Mouse (Mus musculus): ENCODE measurements around the gene Cd55. TPM values are rescaled to one million over a fixed set of nuclear protein-coding genes. Genes with fewer than 3 reads are reported as not detected.
A peak's percentile ranks its signal among the peaks of the same experiment; 100 is the strongest.
"Not testable (repeated sequence)": the region's sequence is repeated elsewhere in the genome, so short reads cannot be mapped to it uniquely, and the experiment has no call there.

Cd55 gene
- total RNA-seq (2017) = 936 and 1,057 TPM in 2 replicates

DNA sequence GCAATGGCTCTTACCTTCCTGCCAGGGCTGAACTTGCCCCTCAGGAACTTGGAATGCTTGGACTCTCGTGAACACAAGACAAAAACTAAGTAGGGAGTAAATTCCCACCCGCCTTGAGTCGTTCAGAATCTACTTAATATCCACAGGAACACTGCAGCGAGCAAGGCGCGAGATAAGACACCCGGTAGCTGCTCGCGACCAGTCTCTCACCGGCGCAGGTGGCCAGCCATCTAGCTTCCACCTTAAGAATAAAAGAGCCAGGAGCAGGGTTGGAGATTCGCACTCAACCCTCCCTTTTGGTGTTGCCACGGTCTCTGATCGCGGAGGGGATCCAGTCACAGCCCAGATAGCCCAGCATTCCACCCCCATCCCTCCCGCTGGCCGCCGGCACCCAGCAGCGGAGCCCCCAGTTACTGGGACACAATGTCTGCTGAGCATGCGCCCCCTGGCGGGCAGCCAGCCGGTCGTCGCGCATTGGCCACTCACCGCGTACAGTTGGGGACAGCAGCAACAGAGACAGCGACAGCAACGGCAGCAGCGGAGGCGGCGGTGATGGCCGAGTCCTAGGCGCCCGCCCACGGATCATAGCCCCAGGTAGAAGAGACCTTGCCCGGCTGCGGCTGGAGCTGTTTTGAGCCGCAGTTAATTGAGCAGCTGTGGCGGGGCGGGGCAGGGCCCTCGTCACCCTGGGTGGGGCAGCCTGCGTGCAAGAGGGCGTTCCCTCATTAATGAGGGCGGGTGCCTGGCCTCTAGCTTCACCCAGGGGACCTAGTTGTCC is at the start of gene Cd55:
TSS of gene Cd55 (minus strand) at position 661 of the 778 bp plus-strand sequence.
- ATAC-seq (ENCODE audit: extremely low read depth, insufficient number of reproducible peaks, low FRiP score, poor library complexity, severe bottlenecking) = peak; percentile 89

DNA sequence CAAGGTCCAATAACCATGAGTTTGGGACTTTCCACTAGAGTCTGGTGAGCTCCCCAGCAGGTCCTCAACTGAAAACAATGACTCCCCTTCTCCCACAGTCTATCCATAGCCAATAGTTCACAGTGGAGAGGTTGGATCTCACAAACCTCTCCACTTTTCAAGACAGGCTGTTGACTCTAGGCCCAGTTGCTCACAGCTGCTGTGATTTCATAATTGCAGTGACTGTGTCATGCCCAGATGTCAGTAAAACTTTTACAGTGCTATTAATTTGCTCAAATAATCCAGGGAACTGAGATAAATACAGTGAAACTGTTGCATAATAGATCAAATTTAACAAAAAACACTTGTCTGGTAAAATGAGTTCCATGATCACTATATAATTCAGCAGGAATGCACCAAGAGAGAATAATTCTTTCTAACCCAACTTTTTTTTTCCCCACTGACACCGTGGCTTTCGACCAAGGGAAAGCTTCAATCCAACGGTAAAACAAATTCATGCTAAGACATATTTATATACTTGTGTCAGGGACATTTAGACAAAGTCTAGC is 49.4 kb upstream of the Cd55 start:
- ATAC-seq (ENCODE audit: extremely low read depth, insufficient number of reproducible peaks, low FRiP score, poor library complexity, severe bottlenecking) = no peak

- ATAC-seq (ENCODE audit: extremely low read depth, insufficient number of reproducible peaks, low FRiP score, poor library complexity, severe bottlenecking) = no peak
These were observed 46.4 kb upstream of the Cd55 start for GRCm38 (mm10) chr1:130508957-130509350.

- peak; percentile 46; the same call in 1 of the 2 replicates for ATAC-seq (ENCODE audit: extremely low read depth, insufficient number of reproducible peaks, low FRiP score, poor library complexity, severe bottlenecking)
These were observed 45.7 kb upstream of the Cd55 start for GRCm38 (mm10) chr1:130508030-130508956.

DNA sequence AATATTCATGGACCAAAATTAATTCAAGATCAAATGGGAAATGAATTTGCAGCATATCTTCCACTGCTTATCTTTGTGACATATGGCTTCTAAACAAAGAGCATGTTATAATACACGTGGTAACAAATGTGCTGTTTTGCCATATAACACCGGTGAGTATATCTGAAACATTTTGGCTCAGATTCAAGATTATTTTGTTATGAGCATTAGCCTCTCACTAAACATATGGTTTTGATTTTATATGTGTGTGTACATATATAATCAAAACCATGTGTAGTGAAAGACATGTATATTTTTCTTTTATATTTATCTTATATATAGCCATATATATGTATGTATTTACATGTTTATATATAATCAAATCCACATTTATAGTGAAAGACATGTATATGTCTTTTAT is 44.9 kb upstream of the Cd55 start:
- ATAC-seq (ENCODE audit: extremely low read depth, insufficient number of reproducible peaks, low FRiP score, poor library complexity, severe bottlenecking) = no peak

DNA sequence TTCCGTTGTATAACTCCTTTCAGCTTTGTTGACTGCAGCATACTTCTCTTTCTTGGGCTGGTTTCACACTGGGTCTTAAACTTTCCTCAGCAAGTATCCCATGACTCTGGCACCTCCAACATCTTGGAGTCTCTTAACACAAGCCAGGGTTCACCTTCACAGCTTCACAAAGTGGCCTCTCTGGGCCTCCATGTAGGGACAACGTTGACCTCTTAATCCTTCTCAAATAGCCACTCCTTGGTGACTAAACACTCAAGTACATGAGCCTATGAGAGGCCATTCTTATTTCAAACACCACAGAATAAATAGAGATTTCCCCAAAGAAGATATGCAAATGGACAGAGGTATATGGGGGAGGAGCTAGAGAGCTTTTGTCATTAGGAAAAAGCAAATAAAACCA is 37.4 kb upstream of the Cd55 start:
- ATAC-seq (ENCODE audit: extremely low read depth, insufficient number of reproducible peaks, low FRiP score, poor library complexity, severe bottlenecking) = no peak

GRCm38 (mm10) chr1:130498331-130498730 is 35.8 kb upstream of the Cd55 start:
- peak; percentile 56; the same call in 1 of the 2 replicates for ATAC-seq (ENCODE audit: extremely low read depth, insufficient number of reproducible peaks, low FRiP score, poor library complexity, severe bottlenecking)

DNA sequence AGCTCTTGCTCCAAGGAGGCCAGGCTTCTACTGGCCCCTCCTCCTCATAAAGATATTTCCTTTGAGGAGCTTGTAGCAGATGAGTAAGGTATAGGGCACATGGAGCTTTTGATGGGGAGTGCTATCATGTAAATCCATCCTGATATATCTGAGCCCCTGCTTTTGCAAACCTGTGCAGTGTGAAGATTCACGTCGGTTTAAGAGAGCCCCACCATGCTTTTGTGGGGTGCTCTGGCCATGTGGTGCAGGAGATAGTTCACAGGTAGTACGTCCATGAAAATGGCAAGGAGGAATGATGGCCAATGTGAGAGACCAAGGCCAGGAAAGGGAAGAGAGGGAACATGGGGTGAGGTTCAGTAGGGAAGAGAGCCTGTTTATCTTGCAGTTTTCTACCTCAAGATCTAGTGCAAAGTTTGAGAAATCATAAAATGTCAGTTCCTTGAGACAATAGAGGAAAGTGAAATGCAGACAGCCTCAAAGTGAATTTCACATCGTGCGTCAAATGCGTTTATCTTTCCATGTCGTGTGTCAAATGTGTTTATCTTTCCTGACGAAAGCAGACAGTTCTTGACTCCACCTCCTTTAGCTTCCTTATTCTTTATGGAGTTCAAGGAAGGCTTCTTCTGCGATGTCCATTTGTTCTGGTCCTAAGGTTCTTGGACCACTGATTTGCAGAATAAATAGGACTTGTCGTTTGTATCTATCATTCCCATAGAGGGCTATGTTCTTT is 24.4 kb upstream of the Cd55 start:
- no peak for ATAC-seq (ENCODE audit: extremely low read depth, insufficient number of reproducible peaks, low FRiP score, poor library complexity, severe bottlenecking)

DNA sequence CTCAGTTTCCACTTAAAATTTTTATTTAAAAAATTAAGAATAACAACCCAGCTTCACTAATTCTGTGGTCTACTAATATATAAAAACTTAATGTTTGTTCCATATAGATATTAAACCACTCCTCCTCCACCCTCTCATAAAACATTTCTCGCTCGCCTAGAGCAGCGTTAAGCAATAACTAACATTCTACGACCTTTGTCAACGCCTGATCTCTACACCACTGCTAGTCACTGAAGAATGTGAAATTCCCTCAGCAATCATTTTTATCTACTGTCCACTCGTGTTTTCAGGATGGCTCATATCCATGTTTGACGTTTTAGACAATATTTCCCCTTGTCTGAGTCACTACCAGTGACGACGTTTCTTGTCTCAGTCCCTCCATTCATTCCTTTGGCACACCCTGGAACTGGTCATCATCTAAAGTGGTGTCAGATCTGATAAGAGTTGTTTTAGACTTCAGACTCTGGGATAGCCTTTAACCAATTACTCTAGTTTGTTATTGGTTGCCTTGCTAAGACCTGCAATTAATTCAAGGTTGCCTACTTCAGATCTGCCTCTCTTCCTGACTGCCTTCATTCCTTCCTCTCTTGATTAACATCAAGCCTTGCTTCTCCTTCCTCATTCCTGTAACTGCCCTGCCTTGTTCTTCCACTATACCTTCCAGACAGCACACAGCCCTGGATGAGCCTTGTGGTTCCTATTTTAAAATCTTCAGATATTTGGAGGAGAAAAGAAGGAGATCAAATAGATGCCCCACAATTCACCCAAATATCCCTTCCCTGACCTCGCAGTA is 23.5 kb upstream of the Cd55 start:
- no peak for ATAC-seq (ENCODE audit: extremely low read depth, insufficient number of reproducible peaks, low FRiP score, poor library complexity, severe bottlenecking)

- no peak for ATAC-seq (ENCODE audit: extremely low read depth, insufficient number of reproducible peaks, low FRiP score, poor library complexity, severe bottlenecking)
These were observed 22.8 kb upstream of the Cd55 start for GRCm38 (mm10) chr1:130485376-130485775.

GRCm38 (mm10) chr1:130474936-130475335 is 12.4 kb upstream of the Cd55 start:
- peak; percentile 98 for ATAC-seq (ENCODE audit: extremely low read depth, insufficient number of reproducible peaks, low FRiP score, poor library complexity, severe bottlenecking)

- no peak for ATAC-seq (ENCODE audit: extremely low read depth, insufficient number of reproducible peaks, low FRiP score, poor library complexity, severe bottlenecking)
These were observed 11.7 kb upstream of the Cd55 start for GRCm38 (mm10) chr1:130474226-130474625.

DNA sequence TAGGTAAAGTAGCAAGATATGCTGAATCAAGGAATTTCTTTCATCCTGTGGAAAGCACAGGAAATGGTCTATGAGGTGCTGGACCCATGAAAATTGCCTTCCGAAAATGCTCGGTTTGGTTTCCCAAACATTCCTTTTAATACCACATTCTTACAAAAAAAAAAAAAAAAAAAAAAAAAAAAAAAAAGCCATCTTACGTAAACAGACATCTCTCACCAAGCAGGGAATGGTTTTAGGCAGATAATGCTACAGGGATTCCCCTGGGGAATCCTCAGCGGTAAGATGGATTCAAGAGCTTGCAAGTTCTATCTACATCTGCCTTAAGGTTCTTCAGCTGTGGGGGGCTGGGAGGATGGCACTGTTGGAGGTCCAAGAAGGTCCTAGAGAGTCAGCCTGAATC is 7.5 kb upstream of the Cd55 start:
- no peak for ATAC-seq (ENCODE audit: extremely low read depth, insufficient number of reproducible peaks, low FRiP score, poor library complexity, severe bottlenecking)

DNA sequence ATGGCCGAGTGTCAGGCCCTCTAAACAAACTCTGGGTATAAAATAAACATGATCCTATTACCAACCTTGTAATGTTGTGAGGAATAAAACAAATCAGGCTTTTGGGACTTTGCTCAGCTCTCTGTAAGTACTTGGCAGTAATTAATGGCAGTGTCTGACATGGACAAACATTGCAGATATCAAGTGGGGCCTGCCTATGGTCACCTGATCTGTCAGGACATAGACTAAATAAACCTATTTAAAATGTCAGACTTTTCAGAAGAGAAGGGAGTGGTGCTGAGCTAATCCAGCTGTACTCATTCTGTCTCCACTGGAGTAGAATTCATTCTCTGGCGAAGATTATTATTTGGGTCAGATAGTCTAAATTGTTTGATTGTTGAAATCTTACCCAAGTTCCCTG is 4.9 kb upstream of the Cd55 start:
- no peak for ATAC-seq (ENCODE audit: extremely low read depth, insufficient number of reproducible peaks, low FRiP score, poor library complexity, severe bottlenecking)

DNA sequence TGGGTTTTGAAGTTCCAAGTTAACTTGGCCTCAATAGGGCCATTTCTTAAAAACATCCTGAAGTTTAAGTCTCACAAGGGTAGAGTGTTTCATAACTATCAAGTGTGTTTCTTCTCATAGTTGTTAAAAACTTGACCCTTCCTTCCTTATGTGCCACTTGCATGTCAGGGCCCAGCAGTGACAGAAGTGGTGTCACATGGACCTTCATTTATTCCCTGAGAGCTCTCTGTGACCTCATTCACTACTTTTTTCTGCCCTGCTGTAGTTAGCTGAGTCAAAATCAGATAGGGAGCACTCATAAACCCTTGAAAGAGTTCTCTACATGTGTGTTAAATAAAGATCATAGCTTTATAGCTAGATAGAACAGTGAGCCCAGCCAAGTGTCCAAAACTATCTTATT is 1.6 kb upstream of the Cd55 start:
- ATAC-seq (ENCODE audit: extremely low read depth, insufficient number of reproducible peaks, low FRiP score, poor library complexity, severe bottlenecking) = no peak

GRCm38 (mm10) chr1:130462867-130463266 is 323 bp upstream of the Cd55 start:
- no peak for ATAC-seq (ENCODE audit: extremely low read depth, insufficient number of reproducible peaks, low FRiP score, poor library complexity, severe bottlenecking)

GRCm38 (mm10) chr1:130455111-130455510 is 7.4 kb downstream of the Cd55 start:
- ATAC-seq (ENCODE audit: extremely low read depth, insufficient number of reproducible peaks, low FRiP score, poor library complexity, severe bottlenecking) = no peak

DNA sequence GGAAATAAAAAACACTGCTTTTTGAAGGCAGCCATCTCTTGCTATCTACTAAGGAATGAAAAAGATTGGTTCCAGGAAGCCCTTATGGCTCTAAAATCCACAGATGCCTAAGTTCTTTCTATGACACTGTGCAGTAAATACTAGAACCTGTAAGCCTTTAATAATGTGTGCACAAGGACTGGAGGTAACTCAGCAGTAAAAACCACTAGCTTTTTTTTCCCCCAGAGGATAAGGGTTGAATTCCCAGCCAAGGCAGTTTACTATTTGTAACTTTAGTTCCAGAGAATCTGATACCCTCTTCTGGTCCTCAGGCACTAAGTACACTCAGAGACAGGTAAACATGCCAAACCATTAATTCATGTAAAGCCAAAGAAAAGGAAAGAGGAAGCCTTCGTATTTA is 19.6 kb downstream of the Cd55 start:
- ATAC-seq (ENCODE audit: extremely low read depth, insufficient number of reproducible peaks, low FRiP score, poor library complexity, severe bottlenecking) = not testable (repeated sequence)

Data from neutrophil, adult 5-6 weeks (primary cell).